Mouse (Mus musculus) E14TG2a.4 (cell line): ENCODE measurements around the gene Dgcr2.

Source experiments
- H3K27me3 ChIP-seq: 2 replicates; pipeline ENCODE4 v1.6.1; 2014; ENCODE audit warnings: low read length, control low read depth; ENCODE audit not compliant: insufficient read depth
- H3K36me3 ChIP-seq: 2 replicates; pipeline ENCODE4 v1.6.1; 2014; ENCODE audit warnings: low read length, control low read depth; ENCODE audit not compliant: insufficient read depth
- H3K4me1 ChIP-seq: replicated peaks from 2 replicates; pipeline ENCODE4 v1.6.1; 2014; ENCODE audit warnings: low read depth, low read length, control low read depth
- H3K4me3 ChIP-seq: replicated peaks from 2 replicates; pipeline ENCODE4 v1.5.1; 2014; ENCODE audit warnings: mild to moderate bottlenecking, low read length
- H3K9me3 ChIP-seq: 2 replicates; pipeline ENCODE4 v1.6.1; 2014; ENCODE audit warnings: low read length, control low read depth
- CTCF ChIP-seq: conservative IDR thresholded peaks from 2 replicates; pipeline ENCODE4 v1.5.1; 2014; ENCODE audit warnings: low read length
- NANOG ChIP-seq: IDR thresholded peaks from 2 replicates; pipeline ENCODE4 v1.6.1; 2014; ENCODE audit warnings: borderline replicate concordance, low read length, mixed read lengths
- POU5F1 ChIP-seq: IDR thresholded peaks from 2 replicates; pipeline ENCODE4 v1.6.1; 2014; ENCODE audit warnings: low read length, borderline replicate concordance

The Dgcr2 gene

DNA sequence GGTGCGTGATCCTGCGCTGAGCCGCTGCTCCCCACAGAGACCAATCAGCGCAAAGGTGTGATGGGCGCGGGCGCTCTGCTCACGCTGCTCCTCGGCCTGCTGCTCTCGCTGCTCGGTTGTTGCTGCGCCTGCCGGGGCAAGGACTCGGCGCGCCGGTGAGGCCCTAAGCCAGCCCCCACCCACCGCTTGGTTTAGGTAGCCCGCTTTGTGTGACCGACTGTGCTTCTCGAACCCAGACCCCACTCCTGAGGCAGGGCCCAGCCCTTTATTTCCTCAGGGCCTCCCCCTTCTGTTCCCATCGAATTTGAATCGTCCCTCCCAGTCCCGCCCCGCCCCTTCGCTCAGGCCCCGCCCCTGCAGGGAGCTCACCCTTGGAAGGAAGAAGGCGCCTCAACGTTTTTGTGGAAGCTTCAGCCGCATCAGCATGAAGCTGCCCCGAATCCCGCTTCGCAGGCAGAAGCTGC lies 93.9 kb downstream of the Dgcr2 start:
- Histone ChIP-seq H3K4me1 (peaks cover 52% of the 10 kb centered on the region), H3K4me3 (peak overlapping the region; percentile 74), H3K27me3 (peaks cover 98% of the 10 kb centered on the region), H3K36me3 (no peaks in the 10 kb centered on the region), H3K9me3 (no peaks in the 10 kb centered on the region; the same call in 1 of the 2 replicates)
- TF ChIP-seq NANOG (no peak), POU5F1 (no peak), CTCF (no peak)

GRCm38 (mm10) chr16:17803675-17804448 lies 94.5 kb downstream of the Dgcr2 start:
- H3K9me3 ChIP-seq: peaks cover 4% of the 10 kb centered on the region; the same call in 1 of the 2 replicates
- no peaks in the 10 kb centered on the region for H3K36me3 ChIP-seq
- peaks cover 98% of the 10 kb centered on the region for H3K27me3 ChIP-seq
- TF ChIP-seq CTCF: no peak
- TF ChIP-seq POU5F1: no peak
- H3K4me3 ChIP-seq: peak overlapping the region; percentile 74
- H3K4me1 ChIP-seq: peaks cover 53% of the 10 kb centered on the region

GRCm38 (mm10) chr16:17802839-17803674 lies 95.3 kb downstream of the Dgcr2 start:
- TF ChIP-seq NANOG: no peak
- TF ChIP-seq CTCF: no peak
- no peak for TF ChIP-seq POU5F1
- Histone ChIP-seq H3K36me3 (no peaks in the 10 kb centered on the region), H3K4me3 (peak overlapping the region; percentile 59), H3K27me3 (peaks cover 98% of the 10 kb centered on the region), H3K9me3 (peaks cover 5% of the 10 kb centered on the region; the same call in 1 of the 2 replicates), H3K4me1 (peaks cover 57% of the 10 kb centered on the region)

GRCm38 (mm10) chr16:17802456-17802838 lies 95.9 kb downstream of the Dgcr2 start:
- Histone ChIP-seq H3K27me3 (peaks cover 99% of the 10 kb centered on the region), H3K4me1 (peaks cover 57% of the 10 kb centered on the region), H3K36me3 (no peaks in the 10 kb centered on the region), H3K4me3 (peak overlapping the region; percentile 59), H3K9me3 (peaks cover 5% of the 10 kb centered on the region; the same call in 1 of the 2 replicates)
- no peak for TF ChIP-seq CTCF
- no peak for TF ChIP-seq POU5F1
- no peak for TF ChIP-seq NANOG

DNA sequence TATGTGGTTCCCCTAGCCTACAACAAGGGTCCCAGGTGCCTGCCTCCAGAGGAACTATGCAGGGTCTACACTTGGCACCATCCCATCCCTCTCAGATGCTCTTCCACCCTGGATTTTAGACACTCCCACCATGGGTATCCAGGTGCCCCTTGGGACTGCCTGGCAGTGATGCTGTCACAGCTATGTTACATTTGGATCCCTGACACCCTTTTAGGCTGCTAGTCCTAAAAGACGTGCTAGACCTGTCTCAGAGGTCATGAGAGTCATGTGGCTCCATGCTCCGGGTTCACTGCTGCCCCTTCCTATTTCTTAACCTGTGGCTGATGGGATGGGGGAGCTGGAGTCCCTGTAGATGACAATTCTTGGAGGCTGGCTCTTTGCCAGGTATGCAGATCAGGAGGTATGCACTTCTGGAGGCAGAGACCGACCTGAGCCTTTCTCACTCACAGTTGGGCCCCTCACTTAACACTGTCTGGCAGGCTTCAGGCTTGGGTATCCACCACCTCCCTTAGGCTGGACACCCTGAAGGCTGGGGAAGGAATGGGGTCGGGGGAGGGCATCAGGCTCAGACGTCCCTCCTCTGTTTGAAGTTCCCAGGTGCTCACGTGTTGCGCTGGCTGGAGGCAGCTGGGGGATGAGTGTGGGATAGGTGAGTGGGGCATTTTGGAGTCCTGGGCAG lies 96.4 kb downstream of the Dgcr2 start:
- H3K36me3 ChIP-seq: no peaks in the 10 kb centered on the region
- H3K9me3 ChIP-seq: peaks cover 5% of the 10 kb centered on the region; the same call in 1 of the 2 replicates
- TF ChIP-seq POU5F1 (no peak), CTCF (no peak), NANOG (no peak)
- H3K27me3 ChIP-seq: peaks cover 97% of the 10 kb centered on the region
- peaks cover 58% of the 10 kb centered on the region for H3K4me1 ChIP-seq
- H3K4me3 ChIP-seq: peak overlapping the region; percentile 59; the same call in 1 of the 2 replicates

- Histone ChIP-seq H3K9me3 (peaks cover 5% of the 10 kb centered on the region; the same call in 1 of the 2 replicates), H3K4me3 (no peak overlapping the region), H3K36me3 (no peaks in the 10 kb centered on the region), H3K4me1 (peaks cover 53% of the 10 kb centered on the region), H3K27me3 (peaks cover 95% of the 10 kb centered on the region)
- no peak for TF ChIP-seq CTCF
- TF ChIP-seq POU5F1: no peak
- no peak for TF ChIP-seq NANOG
These were observed 98.8 kb downstream of the Dgcr2 start for GRCm38 (mm10) chr16:17799584-17799983.

DNA sequence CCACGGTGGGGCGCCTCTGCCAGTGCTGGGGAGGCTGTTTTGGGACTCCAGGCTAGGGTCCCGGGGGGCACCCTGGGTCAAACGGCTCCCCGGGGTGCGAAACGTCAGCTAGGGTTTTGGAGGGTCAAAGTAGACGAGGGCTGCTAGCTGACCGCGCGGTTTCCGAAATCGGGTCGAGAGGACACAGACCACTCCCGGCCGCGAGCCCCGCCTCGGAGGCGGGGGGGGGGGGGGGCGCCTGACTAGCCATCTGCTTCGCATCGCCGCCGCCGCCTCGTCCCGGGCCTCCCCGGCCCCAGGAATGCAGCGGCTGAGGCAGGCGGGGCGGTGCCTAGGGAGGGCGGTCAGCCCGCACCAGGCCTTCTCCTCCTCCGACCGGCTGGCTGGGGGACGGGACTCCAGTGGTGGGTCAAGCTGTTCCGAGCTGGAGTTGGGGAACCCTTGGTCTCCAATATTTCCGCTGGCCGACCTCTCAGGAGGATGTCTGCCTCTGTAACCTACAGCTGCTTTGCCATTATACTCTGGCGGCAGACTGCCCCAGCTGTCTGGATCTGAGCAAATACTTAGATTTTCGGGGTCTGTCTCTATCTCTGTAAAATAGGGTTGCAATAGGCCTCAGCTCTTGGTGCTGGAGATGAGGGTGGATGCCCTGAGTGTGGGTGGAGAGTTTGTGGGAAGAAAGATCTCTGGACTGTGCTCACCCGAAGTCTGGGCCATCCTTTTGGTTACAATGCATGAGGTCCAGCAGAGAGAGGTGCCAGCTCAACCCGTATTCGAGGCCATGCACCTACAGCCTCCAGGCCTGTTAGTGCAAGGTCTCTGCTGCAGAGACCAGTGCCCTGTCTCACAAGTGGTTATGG lies 99.8 kb downstream of the Dgcr2 start:
- Histone ChIP-seq H3K36me3 (no peaks in the 10 kb centered on the region), H3K4me1 (peaks cover 44% of the 10 kb centered on the region), H3K9me3 (peaks cover 5% of the 10 kb centered on the region; the same call in 1 of the 2 replicates), H3K27me3 (peaks cover 95% of the 10 kb centered on the region), H3K4me3 (peak overlapping the region; percentile 70)
- TF ChIP-seq POU5F1 (no peak), NANOG (no peak), CTCF (no peak)
